Mouse (Mus musculus): Measurements from ENCODE around the gene Vangl2.

- TF ChIP-seq POLR2A (IDR thresholded peaks at IDR 0.05; ENCODE audit: borderline replicate concordance, extremely low read depth, low read depth, low read length) = no peak
- no peak for TF ChIP-seq CTCF (IDR thresholded peaks at IDR 0.05; ENCODE audit: insufficient read depth, low read length)
Observed at GRCm38 (mm10) chr1:172025201-172025904, 2.9 kb downstream of the Vangl2 start.
